Mouse (Mus musculus) MEL (cell line): Measurements from ENCODE around the gene Cmbl. TPM values are rescaled to one million over a fixed set of nuclear protein-coding genes. Genes with fewer than 3 reads are reported as not detected.

Source experiments
- DNase-seq: peaks from one replicate; pipeline ENCODE4 v3.0.0; 2011; ENCODE audit warnings: low read depth, low spot score
- H3K27ac ChIP-seq: 2 replicates; pipeline ENCODE4 v1.5.1; 2012; ENCODE audit warnings: low read depth, mild to moderate bottlenecking, control low read depth, low read length, moderate library complexity; ENCODE audit not compliant: control insufficient read depth
- H3K27me3 ChIP-seq, 2 experiments: fragments of 150-350 bp in 1 of 2; sonication (generic) in 1 of 2; 2 replicates each; pipeline ENCODE4 v1.6.1; 2012; ENCODE audit warnings: low read length in 2 of 2, mild to moderate bottlenecking in 2 of 2, improper control_type of control experiment in 1 of 2, moderate library complexity in 1 of 2; ENCODE audit not compliant: insufficient read depth in 2 of 2, control insufficient read depth in 1 of 2
- H3K36me3 ChIP-seq, 2 experiments: 2 replicates each; pipeline ENCODE4 v1.6.1; 2012 to 2014; ENCODE audit warnings: low read length in 2 of 2, improper control_type of control experiment in 1 of 2, inconsistent platforms in 1 of 2, mild to moderate bottlenecking in 1 of 2; ENCODE audit not compliant: insufficient read depth in 2 of 2, control insufficient read depth in 1 of 2
- H3K4me1 ChIP-seq, 2 experiments: fragments of 150-350 bp in 1 of 2; sonication (generic) in 1 of 2; 2 replicates each; pipeline ENCODE4 v1.6.1; 2012; ENCODE audit warnings: low read length in 2 of 2, improper control_type of control experiment in 1 of 2, mild to moderate bottlenecking in 1 of 2; ENCODE audit not compliant: insufficient read depth in 2 of 2, control insufficient read depth in 1 of 2
- H3K4me3 ChIP-seq, 2 experiments: fragments of 150-350 bp in 1 of 2; sonication (generic) in 1 of 2; 2 replicates each; pipeline ENCODE4 v1.5.1; 2012; ENCODE audit warnings: low read depth in 2 of 2, low read length in 2 of 2, mild to moderate bottlenecking in 2 of 2, moderate library complexity in 2 of 2, control low read depth in 1 of 2, improper control_type of control experiment in 1 of 2; ENCODE audit not compliant: control insufficient read depth in 1 of 2, insufficient read depth in 1 of 2
- H3K79me2 ChIP-seq: 2 replicates; pipeline ENCODE4 v1.6.1; 2012; ENCODE audit warnings: mild to moderate bottlenecking, low read length, moderate library complexity; ENCODE audit not compliant: control insufficient read depth, poor library complexity, insufficient read depth
- H3K9ac ChIP-seq: 2 replicates; pipeline ENCODE4 v1.6.1; 2012; ENCODE audit warnings: low read depth, mild to moderate bottlenecking, control low read depth, low read length, moderate library complexity; ENCODE audit not compliant: control insufficient read depth, poor library complexity, severe bottlenecking
- H3K9me3 ChIP-seq: fragments of 150-350 bp; sonication (generic); replicated peaks from 2 replicates; pipeline ENCODE4 v1.6.1; 2012; ENCODE audit warnings: mild to moderate bottlenecking, low read length, improper control_type of control experiment, moderate library complexity; ENCODE audit not compliant: insufficient read depth
- BHLHE40 ChIP-seq: IDR thresholded peaks from 2 replicates; pipeline ENCODE4 v1.6.1; 2012; ENCODE audit warnings: low read depth, mild to moderate bottlenecking, inconsistent platforms, low read length, improper control_type of control experiment, borderline replicate concordance
- CHD1 ChIP-seq: IDR thresholded peaks from 2 replicates; pipeline ENCODE4 v1.6.1; 2012; ENCODE audit warnings: low read depth, mild to moderate bottlenecking, inconsistent platforms, low read length, improper control_type of control experiment
- CHD2 ChIP-seq: IDR thresholded peaks from 2 replicates; pipeline ENCODE4 v1.6.1; 2011; ENCODE audit warnings: low read length, improper control_type of control experiment
- E2F4 ChIP-seq: IDR thresholded peaks from 2 replicates; pipeline ENCODE4 v1.6.1; 2011; ENCODE audit warnings: low read depth, low read length, improper control_type of control experiment, borderline replicate concordance
- EP300 ChIP-seq, 2 experiments: IDR thresholded peaks; 2 replicates each; pipeline ENCODE4 v1.6.1; 2011; ENCODE audit warnings: improper control_type of control experiment in 2 of 2, low read length in 2 of 2, low read depth in 1 of 2, mild to moderate bottlenecking in 1 of 2
- ETS1 ChIP-seq: IDR thresholded peaks from 2 replicates; pipeline ENCODE4 v1.6.1; 2012; ENCODE audit warnings: low read depth, mild to moderate bottlenecking, inconsistent platforms, low read length, improper control_type of control experiment, moderate library complexity
- GATA1 ChIP-seq: IDR thresholded peaks from 2 replicates; pipeline ENCODE4 v1.6.1; 2011; ENCODE audit warnings: low read depth, low read length, improper control_type of control experiment
- HCFC1 ChIP-seq: IDR thresholded peaks from 2 replicates; pipeline ENCODE4 v1.6.1; 2012; ENCODE audit warnings: low read depth, mild to moderate bottlenecking, inconsistent platforms, low read length, improper control_type of control experiment, moderate library complexity
- JUND ChIP-seq: IDR thresholded peaks from 2 replicates; pipeline ENCODE4 v1.6.1; 2011; ENCODE audit warnings: low read depth, mild to moderate bottlenecking, improper control_type of control experiment, low read length
- MAFK ChIP-seq: IDR thresholded peaks from 2 replicates; pipeline ENCODE4 v1.6.1; 2011; ENCODE audit warnings: low read depth, mild to moderate bottlenecking, low read length, improper control_type of control experiment, borderline replicate concordance
- MAX ChIP-seq: IDR thresholded peaks from 2 replicates; pipeline ENCODE4 v1.6.1; 2011; ENCODE audit warnings: low read length, improper control_type of control experiment
- MEF2A ChIP-seq: IDR thresholded peaks from 2 replicates; pipeline ENCODE4 v1.6.1; 2014; ENCODE audit warnings: low read depth, mild to moderate bottlenecking, inconsistent platforms, low read length, improper control_type of control experiment; ENCODE audit not compliant: poor library complexity, insufficient replicate concordance, severe bottlenecking; ENCODE audit errors: extremely low read depth
- MXI1 ChIP-seq: IDR thresholded peaks from 2 replicates; pipeline ENCODE4 v1.6.1; 2011; ENCODE audit warnings: mild to moderate bottlenecking, low read depth, low read length, improper control_type of control experiment
- MYB ChIP-seq: IDR thresholded peaks from 2 replicates; pipeline ENCODE4 v1.6.1; 2011; ENCODE audit warnings: mild to moderate bottlenecking, low read depth, low read length, improper control_type of control experiment
- MYC ChIP-seq: IDR thresholded peaks from 2 replicates; pipeline ENCODE4 v1.6.1; 2011; ENCODE audit warnings: low read depth, mild to moderate bottlenecking, low read length, improper control_type of control experiment, moderate library complexity
- NELFE ChIP-seq: IDR thresholded peaks from 2 replicates; pipeline ENCODE4 v1.6.1; 2011; ENCODE audit warnings: low read depth, low read length, improper control_type of control experiment
- NRF1 ChIP-seq: IDR thresholded peaks from 2 replicates; pipeline ENCODE4 v1.6.1; 2014; ENCODE audit warnings: low read depth, mild to moderate bottlenecking, inconsistent platforms, low read length, improper control_type of control experiment, moderate library complexity; ENCODE audit not compliant: poor library complexity, insufficient read depth, severe bottlenecking
- POLR2A ChIP-seq, 2 experiments: IDR thresholded peaks; 2 replicates each; pipeline ENCODE4 v1.6.1; 2011 to 2012; ENCODE audit warnings: low read length in 2 of 2, mild to moderate bottlenecking in 2 of 2, control low read depth in 1 of 2, improper control_type of control experiment in 1 of 2, low read depth in 1 of 2, moderate library complexity in 1 of 2; ENCODE audit not compliant: control insufficient read depth in 1 of 2, insufficient read depth in 1 of 2, poor library complexity in 1 of 2
- POLR2AphosphoS2 ChIP-seq: IDR thresholded peaks from 2 replicates; pipeline ENCODE4 v1.6.1; 2011; ENCODE audit warnings: low read length, improper control_type of control experiment
- POLR2AphosphoS5 ChIP-seq: IDR thresholded peaks from 2 replicates; pipeline ENCODE4 v1.6.1; 2012; ENCODE audit warnings: low read depth, borderline replicate concordance, mild to moderate bottlenecking, inconsistent platforms, low read length, moderate library complexity, mixed read lengths
- RAD21 ChIP-seq: IDR thresholded peaks from 2 replicates; pipeline ENCODE4 v1.6.1; 2011; ENCODE audit warnings: mild to moderate bottlenecking, low read depth, low read length, improper control_type of control experiment
- SIN3A ChIP-seq: IDR thresholded peaks from 2 replicates; pipeline ENCODE4 v1.6.1; 2012; ENCODE audit warnings: low read length, improper control_type of control experiment, inconsistent platforms
- TAL1 ChIP-seq: IDR thresholded peaks from 2 replicates; pipeline ENCODE4 v1.6.1; 2012; ENCODE audit warnings: mild to moderate bottlenecking, inconsistent platforms, low read length, moderate library complexity, mixed read lengths
- TBP ChIP-seq: IDR thresholded peaks from 2 replicates; pipeline ENCODE4 v1.8.0; 2011; ENCODE audit warnings: low read depth, low read length, improper control_type of control experiment
- TCF12 ChIP-seq: IDR thresholded peaks from 2 replicates; pipeline ENCODE4 v1.6.1; 2014; ENCODE audit warnings: low read depth, mild to moderate bottlenecking, inconsistent platforms, low read length, improper control_type of control experiment, moderate library complexity
- UBTF ChIP-seq: IDR thresholded peaks from 2 replicates; pipeline ENCODE4 v1.6.1; 2012; ENCODE audit warnings: low read depth, mild to moderate bottlenecking, inconsistent platforms, low read length, improper control_type of control experiment, moderate library complexity, borderline replicate concordance; ENCODE audit not compliant: insufficient read depth
- USF2 ChIP-seq, 2 experiments: IDR thresholded peaks; 2 replicates each; pipeline ENCODE4 v1.6.1; 2011 to 2012; ENCODE audit warnings: improper control_type of control experiment in 2 of 2, low read length in 2 of 2, borderline replicate concordance in 1 of 2, inconsistent platforms in 1 of 2, low read depth in 1 of 2, mild to moderate bottlenecking in 1 of 2; ENCODE audit not compliant: insufficient read depth in 1 of 2
- ZC3H11A ChIP-seq: IDR thresholded peaks from 2 replicates; pipeline ENCODE4 v1.6.1; 2012; ENCODE audit warnings: low read depth, mild to moderate bottlenecking, inconsistent platforms, low read length, improper control_type of control experiment
- ZMIZ1 ChIP-seq: IDR thresholded peaks from 2 replicates; pipeline ENCODE4 v1.6.1; 2012; ENCODE audit warnings: low read depth, mild to moderate bottlenecking, inconsistent platforms, low read length, improper control_type of control experiment, moderate library complexity
- ZNF384 ChIP-seq: IDR thresholded peaks from 2 replicates; pipeline ENCODE4 v1.6.1; 2012; ENCODE audit warnings: low read depth, mild to moderate bottlenecking, inconsistent platforms, low read length, improper control_type of control experiment
- polyA plus RNA-seq, 2 experiments: library from polyadenylated mRNA; stranded (reverse) in 1 of 2; unstranded in 1 of 2; fragments of >175 nt in 1 of 2; fragments of >200 nt in 1 of 2; gene quantifications; 2 replicates each; pipeline versions ENCODE4 v1.2.1 to v1.2.4; 2012; ENCODE audit warnings: low replicate concordance in 2 of 2, low read depth in 1 of 2; ENCODE audit not compliant: insufficient read length in 2 of 2, insufficient read depth in 1 of 2, missing spikeins in 1 of 2
- total RNA-seq: library from RNA; depleted of rRNA; stranded (reverse); fragments of 300-350 nt; gene quantifications from 2 replicates; pipeline ENCODE4 v1.2.3, GENCODE M21; 2012

Gene Cmbl
- total and polyA plus RNA-seq, 3 experiments, result 0.22 to 0.31 TPM; not detected in 1

GRCm38 (mm10) chr15:31573692-31574091 lies 8.5 kb downstream of the Cmbl start:
- Histone ChIP-seq H3K36me3 (peaks cover 0 to 19% of the 10 kb centered on the region in 2 experiments; a peak in 2 of 4 replicates), H3K27me3 (no peaks in the 10 kb centered on the region), H3K27ac (peak overlapping the region; percentile 68), H3K9me3 (no peaks in the 10 kb centered on the region), H3K79me2 (no peaks in the 10 kb centered on the region), H3K9ac (no peak overlapping the region), H3K4me1 (peaks cover 12 to 29% of the 10 kb centered on the region in 2 experiments), H3K4me3 (no peak overlapping the region)
- TF ChIP-seq NELFE (no peak), ZNF384 (peak; percentile 89), MYC (no peak), ZC3H11A (no peak), RAD21 (no peak), POLR2AphosphoS2 (no peak), JUND (no peak), E2F4 (no peak), GATA1 (peak; percentile 82), POLR2A (IDR thresholded peaks at IDR 0.05; ENCODE audit: control insufficient read depth in 1 of 2, insufficient read depth in 1 of 2, low read depth in 1 of 2, low read length in 2 of 2, poor library complexity in 1 of 2) (no peak), EP300 (IDR thresholded peaks at IDR 0.05; ENCODE audit: low read depth in 1 of 2, low read length in 2 of 2) (peak; percentile 80 to 82), UBTF (no peak), ETS1 (peak; percentile 70), ZMIZ1 (no peak), TCF12 (peak; percentile 87), HCFC1 (peak; percentile 19; the same call in 1 of the 2 replicates), USF2 (IDR thresholded peaks at IDR 0.05; ENCODE audit: borderline replicate concordance in 1 of 2, insufficient read depth in 1 of 2, low read depth in 1 of 2, low read length in 2 of 2) (no peak), MAX (no peak), TBP (no peak; the same call in 1 of the 2 replicates), SIN3A (peak; percentile 41), BHLHE40 (peak; percentile 22; the same call in 1 of the 2 replicates), CHD2 (no peak), MAFK (no peak), NRF1 (no peak), MEF2A (no peak), MYB (peak; percentile 4; the same call in 1 of the 2 replicates), MXI1 (peak; percentile 18; the same call in 1 of the 2 replicates), POLR2AphosphoS5 (no peak), TAL1 (peak; percentile 41), CHD1 (no peak)
- peak; percentile 64 for DNase-seq
